Mouse (Mus musculus): Measurements from ENCODE around the gene Fhdc1. TPM values are rescaled to one million over a fixed set of nuclear protein-coding genes. Genes with fewer than 3 reads are reported as not detected.

Fhdc1 gene
- polyA plus RNA-seq, 1 experiment from 2014 or later: 4.1 TPM

DNA sequence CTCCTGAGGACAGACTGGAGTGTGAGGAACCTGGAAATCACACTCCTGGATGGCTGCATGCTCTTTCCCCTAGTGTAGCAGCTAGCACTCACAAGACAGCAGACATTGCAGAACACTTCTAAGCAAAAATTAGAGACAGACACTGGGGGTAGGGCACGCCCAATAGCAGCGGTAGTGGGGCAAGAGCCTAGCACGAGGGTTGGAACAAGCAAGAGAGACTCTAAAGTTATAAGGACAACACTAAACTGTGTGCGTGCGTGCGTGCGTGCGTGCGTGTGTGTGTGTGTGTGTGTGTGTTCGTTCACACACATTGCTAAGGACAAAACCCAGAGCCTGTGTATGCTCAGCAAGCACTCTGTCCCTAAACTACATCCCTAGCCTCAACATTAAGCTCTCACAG is 20.3 kb upstream of the Fhdc1 start:
- ATAC-seq (ENCODE audit: low FRiP score, low TSS enrichment): no peak
- WGBS: 89% methylated on average over 10 of the region's 10 CpGs

DNA sequence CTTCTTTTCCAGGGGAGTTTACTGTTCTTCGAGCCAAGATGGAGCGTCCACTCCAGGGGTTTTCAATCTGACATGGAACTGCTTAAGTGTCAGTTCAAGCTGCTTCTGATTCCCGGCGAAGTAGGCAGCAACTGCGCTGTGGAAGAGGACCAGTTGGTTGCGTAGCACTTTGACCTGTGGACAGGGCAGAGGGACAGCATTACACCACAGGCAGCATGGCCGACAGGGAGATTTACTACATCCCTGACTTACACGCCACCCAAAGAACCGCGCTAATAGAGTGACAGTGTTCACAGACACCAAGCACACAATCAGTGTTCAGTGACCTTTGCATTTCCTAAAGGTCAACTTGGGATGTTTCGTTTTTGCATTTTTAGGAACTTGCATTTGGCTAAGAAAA is 17.5 kb upstream of the Fhdc1 start:
- DNase-seq (no peak), ATAC-seq (ENCODE audit: low FRiP score, low TSS enrichment) (no peak)
- H3K36me3 ChIP-seq (ENCODE audit: control insufficient read depth, insufficient read depth, low read length): no peaks in the 10 kb centered on the region
- H3K4me3 ChIP-seq (replicated peaks; ENCODE audit: low read depth, low read length): no peak overlapping the region
- H3K27me3 ChIP-seq (ENCODE audit: control insufficient read depth, insufficient read depth, low read length): no peaks in the 10 kb centered on the region
- 89% methylated on average over 11 of the region's 11 CpGs for WGBS
- no peaks in the 10 kb centered on the region for H3K9me3 ChIP-seq (ENCODE audit: control insufficient read depth, low read length)
- H3K4me1 ChIP-seq (ENCODE audit: control insufficient read depth, insufficient read depth, low read length): no peaks in the 10 kb centered on the region
- H3K9ac ChIP-seq (replicated peaks; ENCODE audit: low read length): no peak overlapping the region
- H3K4me2 ChIP-seq (ENCODE audit: low read length): no peak overlapping the region
- H3K27ac ChIP-seq (replicated peaks; ENCODE audit: low read depth, low read length): no peak overlapping the region

More for the DNA sequence above, 20.3 kb upstream of the Fhdc1 start:
- no peak overlapping the region for H3K9ac ChIP-seq (replicated peaks; ENCODE audit: low read length)
- H3K36me3 ChIP-seq (ENCODE audit: control insufficient read depth, insufficient read depth, low read length): no peaks in the 10 kb centered on the region
- H3K27me3 ChIP-seq (ENCODE audit: control insufficient read depth, insufficient read depth, low read length): no peaks in the 10 kb centered on the region
- H3K4me1 ChIP-seq (ENCODE audit: control insufficient read depth, insufficient read depth, low read length): no peaks in the 10 kb centered on the region
- H3K4me3 ChIP-seq (replicated peaks; ENCODE audit: low read depth, low read length): no peak overlapping the region
- no peak overlapping the region for H3K27ac ChIP-seq (replicated peaks; ENCODE audit: low read depth, low read length)
- H3K9me3 ChIP-seq (ENCODE audit: control insufficient read depth, low read length): no peaks in the 10 kb centered on the region
- H3K4me2 ChIP-seq (ENCODE audit: low read length): no peak overlapping the region
- no peak for DNase-seq

DNA sequence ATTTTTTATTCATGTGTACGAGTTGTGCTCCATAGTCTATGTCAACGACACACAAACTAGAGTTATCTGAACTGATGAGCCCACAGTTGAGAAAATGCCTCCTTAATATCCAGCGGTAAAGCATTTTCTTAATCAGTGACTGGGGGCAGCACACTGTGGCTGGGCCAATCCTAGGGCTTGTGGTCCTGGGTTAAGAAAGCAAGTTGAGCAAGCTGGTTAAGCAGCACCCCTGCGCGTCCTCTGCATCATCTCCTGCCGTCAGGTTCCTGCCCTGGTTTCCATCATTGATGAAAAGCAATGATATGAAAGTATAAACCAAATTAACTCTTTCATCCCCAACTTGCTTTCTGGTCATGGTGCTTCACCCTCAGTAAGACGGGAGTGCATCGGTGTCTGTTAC is 12.4 kb upstream of the Fhdc1 start:
- Histone ChIP-seq H3K9me3 (ENCODE audit: control insufficient read depth, low read length) (no peaks in the 10 kb centered on the region), H3K36me3 (ENCODE audit: control insufficient read depth, insufficient read depth, low read length) (no peaks in the 10 kb centered on the region), H3K4me1 (ENCODE audit: control insufficient read depth, insufficient read depth, low read length) (no peaks in the 10 kb centered on the region), H3K27ac (replicated peaks; ENCODE audit: low read depth, low read length) (no peak overlapping the region), H3K4me2 (ENCODE audit: low read length) (no peak overlapping the region), H3K4me3 (replicated peaks; ENCODE audit: low read depth, low read length) (no peak overlapping the region), H3K27me3 (ENCODE audit: control insufficient read depth, insufficient read depth, low read length) (no peaks in the 10 kb centered on the region), H3K9ac (replicated peaks; ENCODE audit: low read length) (no peak overlapping the region)
- DNase-seq (no peak), ATAC-seq (ENCODE audit: low FRiP score, low TSS enrichment) (no peak)
- WGBS: 94% methylated on average over 8 of the region's 8 CpGs

DNA sequence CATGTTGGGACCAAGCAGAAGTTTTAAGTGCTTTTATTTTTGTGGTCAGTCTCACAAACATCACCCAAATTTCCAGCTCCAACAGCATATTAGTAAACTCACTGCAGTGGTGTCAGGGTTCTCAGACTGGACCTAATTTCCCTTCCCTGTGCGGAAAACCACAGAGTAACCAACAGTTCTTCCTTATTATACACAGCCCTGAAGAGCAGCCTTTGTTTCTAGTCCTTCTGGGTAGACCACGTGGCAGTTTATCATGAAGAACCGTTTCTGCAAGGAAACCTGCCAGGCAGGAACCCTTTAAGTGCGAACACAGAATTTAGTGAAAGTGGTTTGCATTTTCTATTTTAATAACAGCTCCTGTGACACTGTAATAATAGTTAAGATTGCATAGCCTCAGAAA is 11.9 kb upstream of the Fhdc1 start:
- Histone ChIP-seq H3K27ac (replicated peaks; ENCODE audit: low read depth, low read length) (no peak overlapping the region), H3K9me3 (ENCODE audit: control insufficient read depth, low read length) (no peaks in the 10 kb centered on the region), H3K36me3 (ENCODE audit: control insufficient read depth, insufficient read depth, low read length) (no peaks in the 10 kb centered on the region), H3K27me3 (ENCODE audit: control insufficient read depth, insufficient read depth, low read length) (no peaks in the 10 kb centered on the region), H3K4me2 (ENCODE audit: low read length) (no peak overlapping the region), H3K4me3 (replicated peaks; ENCODE audit: low read depth, low read length) (no peak overlapping the region), H3K9ac (replicated peaks; ENCODE audit: low read length) (no peak overlapping the region), H3K4me1 (ENCODE audit: control insufficient read depth, insufficient read depth, low read length) (no peaks in the 10 kb centered on the region)
- ATAC-seq (ENCODE audit: low FRiP score, low TSS enrichment): no peak
- no peak for DNase-seq
- 91% methylated on average over 4 of the region's 4 CpGs for WGBS

DNA sequence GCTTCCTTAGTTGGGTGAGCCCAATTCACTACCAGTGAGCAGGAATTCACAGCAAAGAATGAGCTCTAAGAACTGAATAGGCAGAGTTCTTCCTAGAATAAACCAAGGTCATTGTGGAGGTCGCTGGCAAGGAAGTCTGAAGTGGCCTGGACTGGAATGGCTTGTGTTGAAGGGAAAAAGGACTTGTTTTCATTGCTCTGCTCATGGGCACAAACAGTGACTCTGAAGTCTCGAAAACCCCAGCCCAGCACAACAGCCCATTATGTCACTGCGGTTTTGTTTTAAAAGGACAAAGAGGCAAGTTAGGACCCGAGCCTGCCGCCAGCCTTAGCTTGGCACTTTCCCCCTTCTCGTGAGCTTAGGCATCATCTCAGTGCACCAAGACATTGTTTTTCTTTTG is 8.5 kb upstream of the Fhdc1 start:
- H3K4me2 ChIP-seq (ENCODE audit: low read length): no peak overlapping the region
- no peaks in the 10 kb centered on the region for H3K36me3 ChIP-seq (ENCODE audit: control insufficient read depth, insufficient read depth, low read length)
- H3K4me3 ChIP-seq (replicated peaks; ENCODE audit: low read depth, low read length): no peak overlapping the region
- H3K4me1 ChIP-seq (ENCODE audit: control insufficient read depth, insufficient read depth, low read length): no peaks in the 10 kb centered on the region
- DNase-seq (no peak), ATAC-seq (ENCODE audit: low FRiP score, low TSS enrichment) (no peak)
- H3K9ac ChIP-seq (replicated peaks; ENCODE audit: low read length): no peak overlapping the region
- no peaks in the 10 kb centered on the region for H3K27me3 ChIP-seq (ENCODE audit: control insufficient read depth, insufficient read depth, low read length)
- 52% methylated on average over 6 of the region's 6 CpGs for WGBS
- H3K9me3 ChIP-seq (ENCODE audit: control insufficient read depth, low read length): no peaks in the 10 kb centered on the region
- no peak overlapping the region for H3K27ac ChIP-seq (replicated peaks; ENCODE audit: low read depth, low read length)

DNA sequence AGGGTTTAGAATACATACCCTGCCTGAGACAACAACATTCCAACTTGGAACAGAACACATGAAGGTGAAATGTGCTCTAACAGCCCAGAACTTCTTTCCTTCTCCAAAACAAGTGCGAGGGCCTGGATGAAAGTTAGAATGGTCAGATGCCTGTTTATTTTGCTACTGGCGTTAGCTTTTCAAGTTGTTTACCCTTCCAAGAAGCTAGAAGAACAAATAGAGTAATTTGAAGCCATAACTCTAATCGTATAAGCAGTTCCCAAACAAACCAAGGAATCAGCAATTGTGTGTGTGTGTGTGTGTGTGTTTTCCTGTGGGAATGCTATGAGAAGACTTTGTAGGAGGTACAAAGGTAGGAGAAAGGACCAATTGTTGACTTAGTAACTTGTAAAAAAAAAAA is 4.7 kb upstream of the Fhdc1 start:
- Histone ChIP-seq H3K4me1 (ENCODE audit: control insufficient read depth, insufficient read depth, low read length) (no peaks in the 10 kb centered on the region), H3K36me3 (ENCODE audit: control insufficient read depth, insufficient read depth, low read length) (no peaks in the 10 kb centered on the region), H3K9me3 (ENCODE audit: control insufficient read depth, low read length) (no peaks in the 10 kb centered on the region), H3K4me2 (ENCODE audit: low read length) (no peak overlapping the region), H3K9ac (replicated peaks; ENCODE audit: low read length) (no peak overlapping the region), H3K4me3 (replicated peaks; ENCODE audit: low read depth, low read length) (no peak overlapping the region), H3K27ac (replicated peaks; ENCODE audit: low read depth, low read length) (no peak overlapping the region), H3K27me3 (ENCODE audit: control insufficient read depth, insufficient read depth, low read length) (0 out of 2 replicates have a peak, but pooled peaks cover 8% of the 10 kb centered on the region)
- no peak for DNase-seq
- ATAC-seq (ENCODE audit: low FRiP score, low TSS enrichment): no peak
- WGBS: 87% methylated on average over 3 of the region's 3 CpGs

DNA sequence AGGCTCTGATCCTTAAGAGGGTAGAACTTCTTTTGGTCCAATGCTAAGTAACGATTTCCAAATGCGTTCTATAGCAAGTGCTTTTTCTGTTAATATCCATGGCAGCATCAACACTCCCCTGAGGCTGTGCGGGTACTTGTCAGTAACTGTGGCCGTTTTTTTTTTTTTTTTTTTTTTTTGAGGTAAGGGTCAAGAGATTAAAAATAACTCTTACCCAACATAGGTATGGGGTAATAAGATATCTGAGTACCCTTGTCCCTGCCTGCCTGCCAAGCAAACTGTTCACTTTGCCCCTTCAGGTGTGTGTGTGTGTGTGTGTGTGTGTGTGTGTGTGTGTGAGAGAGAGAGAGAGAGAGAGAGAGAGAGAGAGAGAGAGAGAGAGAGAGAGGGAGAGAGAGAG is 4.1 kb upstream of the Fhdc1 start:
- Histone ChIP-seq H3K4me2 (ENCODE audit: low read length) (no peak overlapping the region), H3K4me3 (replicated peaks; ENCODE audit: low read depth, low read length) (no peak overlapping the region), H3K4me1 (ENCODE audit: control insufficient read depth, insufficient read depth, low read length) (no peaks in the 10 kb centered on the region), H3K27me3 (ENCODE audit: control insufficient read depth, insufficient read depth, low read length) (0 out of 2 replicates have a peak, but pooled peaks cover 11% of the 10 kb centered on the region), H3K9me3 (ENCODE audit: control insufficient read depth, low read length) (no peaks in the 10 kb centered on the region), H3K27ac (replicated peaks; ENCODE audit: low read depth, low read length) (no peak overlapping the region), H3K9ac (replicated peaks; ENCODE audit: low read length) (no peak overlapping the region), H3K36me3 (ENCODE audit: control insufficient read depth, insufficient read depth, low read length) (no peaks in the 10 kb centered on the region)
- ATAC-seq (ENCODE audit: low FRiP score, low TSS enrichment): no peak
- no peak for DNase-seq
- WGBS: 74% methylated on average over 4 of the region's 4 CpGs

DNA sequence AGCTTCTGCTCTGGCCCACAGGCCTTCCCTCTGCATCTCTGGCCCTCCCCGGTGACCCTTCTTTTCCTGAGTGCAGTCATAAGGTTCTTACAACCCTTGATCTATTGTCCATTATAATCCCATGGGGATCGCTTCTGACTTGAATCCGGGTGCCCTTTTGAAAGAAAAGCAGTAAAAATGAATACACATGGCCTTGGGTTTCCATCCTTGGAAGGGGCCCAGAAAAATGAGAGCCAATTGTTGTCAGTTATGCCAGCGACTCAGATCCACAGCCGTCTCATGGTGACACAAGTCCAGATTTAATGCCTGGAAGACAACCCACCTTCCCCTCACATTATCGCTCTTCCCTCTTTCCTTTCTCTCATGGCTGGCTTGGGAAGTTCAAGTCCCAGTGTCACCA is 1.9 kb upstream of the Fhdc1 start:
- no peak overlapping the region for H3K9ac ChIP-seq (replicated peaks; ENCODE audit: low read length)
- 55% methylated on average over 6 of the region's 6 CpGs for WGBS
- H3K4me1 ChIP-seq (ENCODE audit: control insufficient read depth, insufficient read depth, low read length): peaks cover 8% of the 10 kb centered on the region; the same call in 1 of the 2 replicates
- H3K27ac ChIP-seq (replicated peaks; ENCODE audit: low read depth, low read length): no peak overlapping the region
- H3K36me3 ChIP-seq (ENCODE audit: control insufficient read depth, insufficient read depth, low read length): no peaks in the 10 kb centered on the region
- H3K4me2 ChIP-seq (ENCODE audit: low read length): no peak overlapping the region
- no peaks in the 10 kb centered on the region for H3K9me3 ChIP-seq (ENCODE audit: control insufficient read depth, low read length)
- DNase-seq (no peak), ATAC-seq (ENCODE audit: low FRiP score, low TSS enrichment) (no peak)
- H3K4me3 ChIP-seq (replicated peaks; ENCODE audit: low read depth, low read length): no peak overlapping the region
- H3K27me3 ChIP-seq (ENCODE audit: control insufficient read depth, insufficient read depth, low read length): peaks cover 30% of the 10 kb centered on the region

DNA sequence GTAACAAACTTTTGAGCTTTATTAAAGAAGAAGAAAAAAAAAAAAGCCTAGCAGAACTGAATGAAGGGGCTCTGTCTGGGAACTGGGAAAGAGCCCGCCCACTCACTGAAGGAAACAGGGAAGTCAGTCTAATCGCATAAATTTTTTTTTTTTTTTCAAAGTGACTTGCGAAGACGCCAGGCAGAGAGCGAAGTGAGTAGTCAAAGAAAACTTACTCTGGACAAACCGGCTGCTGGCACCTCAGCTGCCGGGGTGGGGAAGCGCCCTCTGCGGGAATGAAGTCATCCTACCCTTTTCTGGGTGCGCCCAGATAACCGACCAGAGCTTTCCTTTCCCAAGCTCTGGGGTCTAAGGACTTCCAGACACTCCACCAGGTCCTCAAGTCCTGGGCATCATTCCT is 875 bp upstream of the Fhdc1 start:
- Histone ChIP-seq H3K4me1 (ENCODE audit: control insufficient read depth, insufficient read depth, low read length) (peaks cover 8% of the 10 kb centered on the region; the same call in 1 of the 2 replicates), H3K4me3 (replicated peaks; ENCODE audit: low read depth, low read length) (peak overlapping the region; percentile 65), H3K4me2 (ENCODE audit: low read length) (peak overlapping the region; percentile 98), H3K36me3 (ENCODE audit: control insufficient read depth, insufficient read depth, low read length) (no peaks in the 10 kb centered on the region), H3K27ac (replicated peaks; ENCODE audit: low read depth, low read length) (no peak overlapping the region), H3K27me3 (ENCODE audit: control insufficient read depth, insufficient read depth, low read length) (peaks cover 34% of the 10 kb centered on the region), H3K9ac (replicated peaks; ENCODE audit: low read length) (no peak overlapping the region; the same call in 1 of the 2 replicates), H3K9me3 (ENCODE audit: control insufficient read depth, low read length) (no peaks in the 10 kb centered on the region)
- DNase-seq (peak; percentile 70), ATAC-seq (ENCODE audit: low FRiP score, low TSS enrichment) (no peak)
- 3% methylated on average over 11 of the region's 11 CpGs for WGBS
